Mouse (Mus musculus) Patski (cell line): ENCODE data around the gene Timm29. TPM values are rescaled to one million over a fixed set of nuclear protein-coding genes. Genes with fewer than 3 reads are reported as not detected.

Experiments used
- ATAC-seq: fragments of 100-300 bp; one replicate; pipeline ENCODE4 v1.8.0; 2021
- CTCF ChIA-PET: fragments of 350-600 bp; sonication (Branson Sonifier 250); formaldehyde crosslinking; loops from one replicate; lab custom pipeline; 2022; ENCODE audit warnings: inconsistent platforms; lab: Charles Lee
- POLR2A ChIA-PET: fragments of 350-600 bp; sonication (Branson Sonifier 250); formaldehyde crosslinking; loops from one replicate; lab custom pipeline; 2022; ENCODE audit warnings: antibody characterized with exemption, inconsistent platforms; lab: Charles Lee
- DNase-seq: peaks from one replicate; pipeline ENCODE4 v3.0.0-alpha.2; 2011; ENCODE audit warnings: low read depth, low spot score
- H3K27me3 ChIP-seq: fragments of 371-371 bp; one replicate; pipeline ENCODE4 v1.5.1; 2021
- CTCF ChIP-seq: fragments of 100-300 bp; IDR thresholded peaks from one replicate; pipeline ENCODE4 v1.5.1; 2021
- in situ Hi-C: fragments of 300-500 bp; cut with MboI; formaldehyde crosslinking; loops from 3 replicates; pipeline ENCODE4 v1.11.1; 2018; ENCODE audit warnings: low pct_unique_long_range_greater_than_20kb, mixed read lengths
- polyA plus RNA-seq: library from polyadenylated mRNA; unstranded; gene quantifications from one replicate; pipeline ENCODE4 v1.2.3, GENCODE M21; 2021

Timm29 gene
- polyA plus RNA-seq, 1 experiment from 2014 or later = 38.9 TPM

DNA sequence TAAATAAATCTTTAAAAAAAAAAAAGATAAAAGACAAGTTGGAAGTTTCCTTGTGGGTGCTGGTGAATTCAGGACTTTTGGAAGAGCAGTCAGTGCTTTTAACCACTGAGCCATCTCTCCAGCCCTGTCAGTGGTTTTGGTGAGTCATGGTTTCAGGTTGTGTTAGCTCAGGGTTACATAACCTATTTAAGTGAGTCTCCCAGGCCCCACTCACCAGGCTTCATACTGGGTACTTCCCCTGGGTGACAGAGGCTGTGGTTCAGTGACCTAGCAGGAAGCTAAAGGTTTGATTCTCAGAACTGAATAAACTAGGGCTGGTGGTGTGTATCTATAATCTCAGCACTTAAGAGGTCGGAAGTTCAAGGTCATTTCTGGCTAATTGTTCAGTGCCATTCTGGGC, 17.3 kb downstream of the Timm29 start:
- ChIA-PET CTCF (interaction anchor here (1.7 kb wide), 1 partner anchor 8 kb away, joined by 6 read pairs; no protein-coding TSS in a partner anchor), POLR2A (no interaction called here)
- in situ Hi-C loops = no loop called here
- ATAC-seq (no peak), DNase-seq (peak; percentile 27)
- TF ChIP-seq CTCF = no peak
- no peaks in the 10 kb centered on the region for H3K27me3 ChIP-seq

DNA sequence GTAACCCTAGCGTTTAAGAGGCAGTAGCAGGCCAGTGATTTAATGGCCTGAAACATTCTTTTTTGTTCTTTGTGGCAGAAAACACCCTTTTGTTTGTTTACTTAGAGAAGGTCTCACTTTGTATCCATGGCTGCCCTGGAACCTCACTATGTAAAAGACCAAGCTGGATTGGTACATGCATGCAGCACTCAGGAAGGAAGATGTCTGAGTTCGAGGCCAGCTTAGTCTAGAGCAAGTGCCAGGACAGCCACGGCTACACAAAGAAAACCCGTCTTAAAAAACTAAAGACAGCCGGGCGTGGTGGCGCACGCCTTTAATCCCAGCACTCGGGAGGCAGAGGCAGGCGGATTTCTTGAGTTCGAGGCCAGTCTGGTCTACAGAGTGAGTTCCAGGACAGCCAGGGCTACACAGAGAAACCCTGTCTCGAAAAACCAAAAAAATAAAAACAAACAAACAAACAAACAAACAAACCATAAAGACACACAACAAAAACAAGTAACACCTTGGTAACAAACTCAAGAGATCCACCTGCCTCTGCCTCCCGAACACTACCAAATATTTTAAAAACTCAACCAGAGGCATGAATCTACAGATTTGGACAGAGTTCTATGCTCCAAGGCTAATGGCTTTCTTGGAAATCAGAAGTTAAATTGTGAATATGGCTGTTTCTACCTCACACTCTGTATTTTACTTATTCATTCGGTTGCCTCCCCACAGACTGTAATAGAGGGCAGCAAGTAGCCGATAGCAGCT, 22.5 kb downstream of the Timm29 start:
- ChIA-PET POLR2A (interaction anchor here (0.7 kb wide), 2 partner anchors 27 to 74 kb away, joined by 3 to 4 read pairs; no protein-coding TSS in a partner anchor), CTCF (interaction anchor here (1.6 kb wide), 1 partner anchor 13 kb away, joined by 4 read pairs; no protein-coding TSS in a partner anchor)
- TF ChIP-seq CTCF = no peak
- no peaks in the 10 kb centered on the region for H3K27me3 ChIP-seq
- in situ Hi-C loops = no loop called here
- DNase-seq (no peak), ATAC-seq (no peak)

DNA sequence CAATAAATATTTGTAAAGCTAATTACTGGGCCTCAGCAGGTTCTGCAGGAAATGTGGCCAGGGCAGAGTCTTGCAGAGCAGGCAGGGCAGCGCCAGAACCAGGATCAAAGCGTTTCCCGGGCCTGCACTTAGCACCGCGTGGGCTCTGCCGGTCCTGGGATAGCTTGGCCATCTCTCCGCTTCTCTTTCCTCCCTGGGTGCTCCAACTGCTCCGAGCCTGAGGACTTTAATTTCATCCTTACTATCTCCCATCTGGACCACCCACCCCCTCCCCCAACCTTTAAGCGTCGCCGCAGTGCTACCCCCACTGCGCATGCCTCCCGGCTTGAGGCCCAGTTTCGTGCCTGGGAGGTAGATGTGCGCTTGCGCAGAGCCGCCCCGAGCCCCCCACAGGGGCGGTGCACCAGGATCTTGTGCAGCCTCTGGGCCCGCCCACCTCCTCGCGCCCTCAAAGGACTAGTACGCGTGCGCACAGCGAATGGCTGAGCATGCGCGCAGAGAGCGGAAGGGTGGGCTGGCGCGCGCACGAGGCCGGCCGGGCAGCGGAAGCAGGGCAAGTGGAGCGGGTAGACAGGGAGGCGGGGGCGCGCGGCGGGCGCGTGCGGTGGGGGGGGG, 23.2 kb downstream of the Timm29 start, which contains the start of gene Smarca4:
TSS of gene Smarca4 (plus strand) at position 553 of the 615 bp plus-strand sequence.
- ChIA-PET CTCF (interaction anchor here (1.3 to 1.6 kb wide), 2 partner anchors 14 kb away, joined by 3 to 4 read pairs; no protein-coding TSS in a partner anchor), POLR2A (interaction anchor here (0.7 kb wide), 1 partner anchor 9 kb away, joined by 3 read pairs; no protein-coding TSS in a partner anchor)
- peak; percentile 82 for ATAC-seq

DNA sequence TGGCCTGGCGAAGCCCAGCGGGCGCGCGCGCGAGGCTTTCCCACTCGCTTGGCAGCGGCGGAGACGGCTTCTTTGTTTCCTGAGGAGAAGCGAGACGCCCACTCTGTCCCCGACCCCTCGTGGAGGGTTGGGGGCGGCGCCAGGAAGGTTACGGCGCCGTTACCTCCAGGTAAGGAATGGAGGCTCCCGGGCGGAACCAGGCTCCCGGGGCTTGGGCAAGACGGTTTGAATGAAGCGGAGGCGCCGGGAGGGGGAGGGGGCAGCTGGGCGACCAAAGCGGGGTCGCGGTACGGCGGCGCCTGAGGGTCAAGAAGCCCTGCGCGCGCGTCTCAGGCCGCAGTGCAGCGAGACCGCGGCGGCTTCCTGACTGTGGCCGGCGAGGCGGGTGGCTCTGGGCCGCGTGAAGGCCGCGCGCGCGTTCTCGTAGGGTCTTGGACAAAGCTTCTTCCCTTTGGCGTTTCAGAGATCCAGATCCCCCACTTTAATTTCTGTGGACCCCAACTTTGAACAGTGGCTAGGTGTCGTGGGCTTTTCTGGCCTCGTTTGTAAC, 23.8 kb downstream of the Timm29 start:
- DNase-seq = no peak
- in situ Hi-C loops = no loop called here
- ChIA-PET CTCF (interaction anchor here (1.3 kb wide), 1 partner anchor 13 kb away, joined by 3 read pairs; no protein-coding TSS in a partner anchor), POLR2A (interaction anchor here (0.7 kb wide), 1 partner anchor 9 kb away, joined by 3 read pairs; no protein-coding TSS in a partner anchor)
- no peak for TF ChIP-seq CTCF
- ATAC-seq = peak; percentile 53
- H3K27me3 ChIP-seq = no peaks in the 10 kb centered on the region

More for the DNA sequence above, 23.2 kb downstream of the Timm29 start, which contains the start of gene Smarca4:
- no peak for TF ChIP-seq CTCF
- in situ Hi-C loops = no loop called here
- H3K27me3 ChIP-seq = no peaks in the 10 kb centered on the region
- DNase-seq = peak; percentile 91

DNA sequence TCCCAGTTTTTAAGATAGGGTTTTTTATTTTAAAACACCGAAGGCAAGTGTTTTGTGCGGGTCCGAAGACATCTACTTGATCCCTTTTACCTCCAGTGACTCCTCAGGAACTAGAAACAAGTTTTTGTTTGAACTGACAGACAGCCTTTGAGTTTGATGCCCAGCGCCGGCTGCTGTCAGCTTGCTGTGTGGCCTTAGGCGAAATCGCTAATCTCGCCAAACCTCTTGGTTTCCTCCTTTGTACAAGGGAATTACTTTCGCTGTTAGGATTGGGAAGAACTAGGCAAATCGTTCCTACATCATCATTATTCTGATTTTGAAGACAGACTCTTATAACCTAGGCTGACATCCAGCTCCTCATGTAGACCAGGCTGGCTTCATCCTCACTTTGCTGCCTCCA, 24.5 kb downstream of the Timm29 start:
- POLR2A ChIA-PET = no interaction called here
- no peaks in the 10 kb centered on the region for H3K27me3 ChIP-seq
- no peak for DNase-seq
- CTCF ChIA-PET = interaction anchor here (1.3 kb wide), 1 partner anchor 12 kb away, joined by 3 read pairs; no protein-coding TSS in a partner anchor
- ATAC-seq = no peak
- in situ Hi-C loops = no loop called here
- TF ChIP-seq CTCF = no peak

DNA sequence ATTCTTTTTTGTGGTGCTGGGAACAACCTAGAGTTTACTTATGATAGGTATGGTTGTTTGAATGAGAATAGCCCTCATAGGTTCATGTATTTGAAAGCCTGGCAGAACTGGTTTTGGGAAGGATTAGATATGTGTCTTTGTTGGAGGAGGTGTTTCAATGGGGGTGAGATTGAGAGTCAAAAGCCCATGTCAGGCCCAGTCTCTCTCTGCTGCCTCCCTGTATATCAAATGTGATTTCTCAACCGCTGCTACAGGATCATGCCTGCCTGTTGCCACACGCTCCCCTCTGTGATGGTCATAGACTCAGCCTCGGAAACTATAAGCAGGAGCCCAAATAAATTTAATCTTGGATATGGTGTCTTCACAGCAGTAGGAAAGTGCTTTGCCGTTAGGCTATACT, 27.7 kb downstream of the Timm29 start:
- DNase-seq (no peak), ATAC-seq (no peak)
- ChIA-PET POLR2A (no interaction called here), CTCF (no interaction called here)
- TF ChIP-seq CTCF = no peak
- H3K27me3 ChIP-seq = no peaks in the 10 kb centered on the region
- in situ Hi-C loops = no loop called here

DNA sequence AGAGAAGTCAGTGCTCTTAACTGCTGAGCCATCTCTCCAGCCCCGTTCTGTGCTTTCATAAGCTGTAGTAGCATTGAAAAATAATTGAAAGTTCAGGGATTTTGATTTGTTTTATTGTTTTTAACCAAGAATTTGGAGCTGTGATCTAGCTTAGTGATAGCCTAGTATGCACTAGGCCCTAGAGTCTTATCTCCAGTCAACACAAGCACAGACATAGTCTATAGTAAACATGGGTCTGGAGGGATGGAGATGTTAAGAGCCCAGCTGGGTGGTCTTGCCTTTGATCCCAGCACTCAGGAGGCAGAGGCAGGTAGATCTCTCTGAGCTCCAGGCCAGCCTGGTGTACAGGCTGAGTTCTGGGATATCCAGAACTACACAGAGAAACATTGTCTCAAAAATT, 30.2 kb downstream of the Timm29 start:
- no peaks in the 10 kb centered on the region for H3K27me3 ChIP-seq
- TF ChIP-seq CTCF = no peak
- DNase-seq (no peak), ATAC-seq (no peak)
- in situ Hi-C loops = no loop called here
- POLR2A ChIA-PET = no interaction called here
- CTCF ChIA-PET = interaction anchor here (0.9 kb wide), 1 partner anchor 12 kb away, joined by 3 read pairs; no protein-coding TSS in a partner anchor

DNA sequence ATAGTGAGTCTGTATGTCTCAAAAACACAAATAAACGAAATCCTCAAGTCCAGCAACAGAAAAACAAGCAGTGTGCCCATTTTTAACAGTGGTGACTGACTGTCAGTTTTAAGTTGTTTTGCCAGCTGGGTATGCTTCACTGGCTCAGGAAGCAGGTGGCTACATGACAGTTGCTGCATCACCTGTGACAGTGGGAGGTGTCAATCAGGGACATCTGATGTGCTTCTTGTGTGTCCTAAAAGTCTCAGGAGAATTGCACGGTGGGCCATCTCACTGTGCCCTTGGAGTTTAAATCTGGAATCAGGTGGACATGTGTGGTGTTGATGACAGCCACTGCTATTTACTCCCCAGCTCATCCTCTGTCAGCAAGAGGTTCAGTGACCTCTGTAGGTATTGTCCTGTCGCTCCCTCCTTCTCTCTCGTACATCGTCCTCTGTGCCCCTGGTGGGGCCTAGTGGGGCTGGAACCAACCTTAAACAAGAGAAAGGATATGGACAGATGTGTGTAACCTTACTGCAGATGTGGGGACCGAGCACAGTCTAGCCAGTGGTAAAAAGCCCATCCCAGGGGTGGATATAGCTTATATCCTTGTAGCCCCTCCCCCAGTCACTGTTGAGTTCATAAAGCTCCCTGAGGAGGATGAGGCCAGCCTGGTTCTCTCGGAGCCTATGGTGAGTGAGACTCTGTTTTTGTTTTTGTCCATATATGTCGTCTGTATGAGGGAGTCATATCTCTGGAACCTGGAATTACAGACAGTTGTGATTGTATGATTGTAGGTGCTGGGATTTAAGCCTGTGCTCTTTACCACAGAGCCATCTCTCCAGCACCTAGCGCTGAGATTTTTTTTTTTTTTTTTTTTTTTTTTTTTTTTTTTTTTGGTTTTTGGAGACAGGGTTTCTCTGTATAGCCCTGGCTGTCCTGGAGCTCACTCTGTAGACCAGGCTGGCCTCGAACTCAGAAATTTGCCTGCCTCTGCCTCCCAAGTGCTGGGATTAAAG, 33.1 kb downstream of the Timm29 start:
- no peaks in the 10 kb centered on the region for H3K27me3 ChIP-seq
- in situ Hi-C loops = no loop called here
- no peak for ATAC-seq
- TF ChIP-seq CTCF = no peak
- ChIA-PET CTCF (interaction anchor here (0.7 to 1.3 kb wide), 3 partner anchors 21 to 27 kb away, joined by 3 to 6 read pairs (median 3); no protein-coding TSS in a partner anchor), POLR2A (interaction anchor here (0.8 kb wide), 1 partner anchor 10 kb away, joined by 3 read pairs; the partner anchor contains the start of gene Smarca4)
- DNase-seq = no peak

DNA sequence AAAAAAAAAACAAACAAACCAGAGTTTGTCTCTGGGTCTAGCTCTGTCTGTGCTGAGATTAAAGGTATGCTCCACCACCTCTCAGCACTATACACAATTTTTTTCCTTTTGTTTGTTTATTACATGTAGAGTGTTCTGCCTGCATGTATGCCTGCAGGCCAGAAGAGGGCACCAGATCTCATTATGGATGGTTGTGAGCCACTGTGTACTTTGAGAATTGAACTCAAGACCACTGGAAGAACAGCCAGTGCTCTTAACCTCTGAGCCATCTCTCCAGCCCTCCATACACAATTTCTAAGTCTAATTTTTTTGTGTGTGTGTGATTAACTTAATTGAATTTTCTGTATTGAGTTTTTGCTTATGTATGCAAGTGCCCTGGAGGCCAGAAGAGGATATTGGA, 34.0 kb downstream of the Timm29 start:
- in situ Hi-C loops = no loop called here
- ChIA-PET CTCF (interaction anchor here (0.7 to 1.1 kb wide), 3 partner anchors 8 to 44 kb away, joined by 3 read pairs; no protein-coding TSS in a partner anchor), POLR2A (interaction anchor here (1.5 kb wide), 1 partner anchor 10 kb away, joined by 5 read pairs; no protein-coding TSS in a partner anchor)
- DNase-seq (no peak), ATAC-seq (no peak)
- H3K27me3 ChIP-seq = no peaks in the 10 kb centered on the region
- peak; percentile 67 for TF ChIP-seq CTCF
